8 mouse cellular contexts compared by ENCODE assay signal in genomic region chr13:85288843-85289713, GRCm38 (mm10). TPM values are rescaled to one million over a fixed set of nuclear protein-coding genes. Genes with fewer than 3 reads are reported as not detected.
DNase-seq lines count a peak whose midpoint lies in the region; ATAC-seq lines count a peak whose summit lies in the region.

Gene Rasa1, minus strand, starts transcription at chr13:85289130.

- peak; percentile 97 for DNase-seq in adipocyte (ENCODE audit: low spot score)
- peak; percentile 94 for DNase-seq in embryo, embryonic 10 days (ENCODE audit: low spot score)
- DNase-seq in gastrocnemius, postnatal 10 days, result peak; percentile 93
- DNase-seq in left cerebral cortex, postnatal 10 days (ENCODE audit: extremely low spot score in 1 of 2, low spot score in 2 of 2), result peak; percentile 90 to 96
- DNase-seq in right cerebral cortex, postnatal 25 days, result peak; percentile 92
- peak; percentile 92 to 93 for DNase-seq in urinary bladder, postnatal 4 days (ENCODE audit: low spot score in 2 of 2)

- intact Hi-C loops in left cerebral cortex, postnatal 10 days (cut with DNase I), result no loop called here

- peak; percentile 77 for ATAC-seq in inflammation-experienced regulatory T-cells, adult 6 months
- peak; percentile 91 for ATAC-seq in megakaryocyte-erythroid progenitor cell, adult 5-6 weeks (replicated peaks; ENCODE audit: low FRiP score, low TSS enrichment, poor library complexity, severe bottlenecking)

RNA-seq across cellular contexts. Expression of gene Rasa1, which starts in this region (rescaled TPM):
- 10 to 100 TPM; 22.6 to 31.1 TPM for total RNA-seq in gastrocnemius, postnatal 10 days (2021)
- 100 to 1,000 TPM; 112 to 151 (median 145) TPM for polyA plus RNA-seq in inflammation-experienced regulatory T-cells, adult 6 months (2017; shearing (Covaris generic))
- 10 to 100 TPM; 56.1 to 59.8 TPM for total RNA-seq in left cerebral cortex, postnatal 10 days (2021)
- 49.3 and 88.5 TPM in 2 replicates for total RNA-seq in megakaryocyte-erythroid progenitor cell, adult 5-6 weeks (2014; fragmentation: Nextera tagmentation)
- 70.5 and 98.9 TPM in 2 replicates for total RNA-seq in megakaryocyte-erythroid progenitor cell, adult 5-6 weeks (2017)

Comparison
In these comparisons a context has a peak if more than half of its experiments do, and no peak if none do; other contexts are left out.
1. Peak in every context shown above with its lines: DNase-seq and ATAC-seq.